Mouse (Mus musculus) G1E (cell line): ENCODE measurements at regions not wholly inside any gene's neighbourhood (a gene's known extent, or its start where the extent isn't known, plus 50 kb on each side); places are given as distances from the start of the nearest gene placed in this dataset.

Source experiments
- CTCF ChIP-seq: IDR thresholded peaks from 2 replicates; pipeline ENCODE4 v1.5.1; 2012; ENCODE audit warnings: low read depth, low read length, inconsistent platforms, mixed read lengths
- GATA1 ChIP-seq: IDR thresholded peaks from 2 replicates; pipeline ENCODE4 v1.6.1; 2012; ENCODE audit warnings: borderline replicate concordance, low read length, inconsistent platforms, mixed read lengths
- GATA2 ChIP-seq: IDR thresholded peaks from 2 replicates; pipeline ENCODE4 v1.6.1; 2012; ENCODE audit warnings: low read depth, low read length, inconsistent platforms, borderline replicate concordance
- TAL1 ChIP-seq: conservative IDR thresholded peaks from 2 replicates; pipeline ENCODE4 v1.6.1; 2012; ENCODE audit warnings: low read depth, low read length, inconsistent platforms, mixed read lengths

DNA sequence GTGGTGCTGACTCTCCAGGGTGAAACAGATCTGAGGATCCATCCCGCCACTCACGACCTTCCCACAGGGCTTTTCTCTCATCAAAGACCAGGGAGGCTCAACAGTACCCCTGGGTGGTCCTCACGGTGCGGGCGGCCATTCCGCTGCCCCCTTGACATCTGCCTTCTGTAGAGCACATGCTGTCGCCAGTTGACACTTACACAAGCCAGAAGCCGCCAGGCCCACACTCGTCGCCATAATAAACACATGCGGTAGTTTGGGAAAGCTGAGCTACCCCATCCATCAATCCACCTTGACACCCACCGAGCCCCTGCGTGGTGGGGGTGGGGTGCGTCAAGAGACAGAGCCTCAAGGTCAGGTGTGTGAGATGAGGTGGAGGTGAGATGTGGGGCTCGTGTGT lies 125.7 kb downstream of the Tfap2c start:
- TF ChIP-seq CTCF (no peak), TAL1 (no peak), GATA1 (no peak), GATA2 (no peak)
